Mouse (Mus musculus) embryonic facial prominence, embryonic 11.5 days (tissue): ENCODE data around the gene Vmn1r5. TPM values are rescaled to one million over a fixed set of nuclear protein-coding genes. Genes with fewer than 3 reads are reported as not detected.

ENCODE experiments used
- ATAC-seq: fragments of 200-750 bp; cut with Nextera tagmentation; replicated peaks from 2 replicates; pipeline ENCODE4 v1.8.0; 2017; ENCODE audit warnings: low read depth; ENCODE audit not compliant: insufficient number of reproducible peaks, low FRiP score, low TSS enrichment
- DNase-seq: peaks from one replicate; pipeline ENCODE4 v3.0.0-alpha.2; 2015; ENCODE audit warnings: low spot score
- H3K27ac ChIP-seq: fragments of 300-500 bp; sonication (generic); replicated peaks from 2 replicates; pipeline ENCODE4 v1.5.1; 2014; ENCODE audit warnings: mild to moderate bottlenecking, low read depth, low read length, control low read depth
- H3K27me3 ChIP-seq: fragments of 300-500 bp; sonication (generic); 2 replicates; pipeline ENCODE4 v1.6.1; 2014; ENCODE audit warnings: mild to moderate bottlenecking, low read length, moderate library complexity, mixed read lengths; ENCODE audit not compliant: control insufficient read depth, insufficient read depth
- H3K36me3 ChIP-seq: fragments of 300-500 bp; sonication (generic); replicated peaks from 2 replicates; pipeline ENCODE4 v1.6.1; 2014; ENCODE audit warnings: low read depth, mild to moderate bottlenecking, low read length, moderate library complexity, mixed read lengths; ENCODE audit not compliant: control insufficient read depth, insufficient read depth
- H3K4me1 ChIP-seq: fragments of 300-500 bp; sonication (generic); 2 replicates; pipeline ENCODE4 v1.6.1; 2014; ENCODE audit warnings: low read length, mixed read lengths; ENCODE audit not compliant: control insufficient read depth, insufficient read depth
- H3K4me2 ChIP-seq: fragments of 300-500 bp; sonication (generic); 2 replicates; pipeline ENCODE4 v1.6.1; 2014; ENCODE audit warnings: low read depth, mild to moderate bottlenecking, control low read depth, low read length, moderate library complexity
- H3K4me3 ChIP-seq: fragments of 300-500 bp; sonication (generic); 2 replicates; pipeline ENCODE4 v1.5.1; 2014; ENCODE audit warnings: low read depth, low read length, control low read depth
- H3K9ac ChIP-seq: fragments of 300-500 bp; sonication (generic); replicated peaks from 2 replicates; pipeline ENCODE4 v1.6.1; 2014; ENCODE audit warnings: mild to moderate bottlenecking, control low read depth, low read length
- H3K9me3 ChIP-seq: fragments of 300-500 bp; sonication (generic); replicated peaks from 2 replicates; pipeline ENCODE4 v1.6.1; 2016; ENCODE audit warnings: mild to moderate bottlenecking, low read length, inconsistent platforms, mixed read lengths; ENCODE audit not compliant: control insufficient read depth
- WGBS: fragments of 180-500 bp; shearing (Covaris S2); extraction: QIAGEN DNeasy Blood & Tissue Kit; methylation state at CpG from one replicate; pipeline ENCODE4 v1.1.7; 2014; 5-methylcytosine and 5-hydroxymethylcytosine counted together
- polyA plus RNA-seq: library from polyadenylated mRNA; unstranded; fragments of >200 nt; fragmentation: Nextera tagmentation; extraction: Ambion mirVana; gene quantifications from 2 replicates; pipeline ENCODE4 v1.2.1, GENCODE M21; 2014

The Vmn1r5 gene
- 0.06 TPM in 1 of 2 replicates, not detected in the other for polyA plus RNA-seq

- Histone ChIP-seq H3K27ac (no peak within 1 kb of the TSS), H3K36me3 (no peaks in the 10 kb centered on the region), H3K4me2 (no peak within 1 kb of the TSS), H3K27me3 (no peaks in the 10 kb centered on the region), H3K4me3 (no peak within 1 kb of the TSS), H3K9me3 (no peaks in the 10 kb centered on the region), H3K4me1 (no peaks in the 10 kb centered on the region), H3K9ac (no peak within 1 kb of the TSS)
- ATAC-seq (no peak), DNase-seq (no peak)
Observed at GRCm38 (mm10) chr6:56969973-56970372, at the start of gene Vmn1r5. Gene Vmn1r5, plus strand, starts transcription at chr6:56970273.

GRCm38 (mm10) chr6:56923331-56923725 is 46.7 kb upstream of the Vmn1r5 start:
- Histone ChIP-seq H3K27ac (0 out of 2 replicates have a peak overlapping the region, but pooled peaks have one; percentile 36), H3K9ac (peak overlapping the region; percentile 71), H3K9me3 (no peaks in the 10 kb centered on the region), H3K27me3 (no peaks in the 10 kb centered on the region), H3K36me3 (no peaks in the 10 kb centered on the region), H3K4me3 (peak overlapping the region; percentile 64), H3K4me2 (peak overlapping the region; percentile 42), H3K4me1 (no peaks in the 10 kb centered on the region)
- no peak for ATAC-seq
- WGBS: under 1% methylated on average over 25 of the region's 25 CpGs
- peak; percentile 58 for DNase-seq

- H3K9ac ChIP-seq: peak within 1 kb of the TSS; percentile 71
- H3K27me3 ChIP-seq: no peaks in the 10 kb centered on the region
- 4% methylated on average over 63 of the region's 64 CpGs for WGBS
- peak within 1 kb of the TSS; percentile 64 for H3K4me3 ChIP-seq
- peak within 1 kb of the TSS; percentile 36 for H3K27ac ChIP-seq
- no peaks in the 10 kb centered on the region for H3K9me3 ChIP-seq
- no peaks in the 10 kb centered on the region for H3K4me1 ChIP-seq
- DNase-seq: peak; percentile 97
- H3K36me3 ChIP-seq: no peaks in the 10 kb centered on the region
- ATAC-seq: peak; percentile 96
- H3K4me2 ChIP-seq: peak within 1 kb of the TSS; percentile 46
Observed at GRCm38 (mm10) chr6:56923726-56924707, 46.1 kb upstream of the Vmn1r5 start, which contains the start of the genes Nt5c3 and Vmn1r4. Gene Nt5c3, minus strand, starts transcription at chr6:56923932. Gene Vmn1r4, plus strand, starts transcription at chr6:56924015.

GRCm38 (mm10) chr6:56931648-56932415 is 38.2 kb upstream of the Vmn1r5 start:
- Histone ChIP-seq H3K9me3 (no peaks in the 10 kb centered on the region), H3K9ac (no peak overlapping the region), H3K4me2 (no peak overlapping the region), H3K4me1 (no peaks in the 10 kb centered on the region), H3K27ac (no peak overlapping the region), H3K27me3 (no peaks in the 10 kb centered on the region), H3K4me3 (no peak overlapping the region), H3K36me3 (no peaks in the 10 kb centered on the region)
- ATAC-seq (no peak), DNase-seq (no peak)
- WGBS: 70% methylated on average over 4 of the region's 4 CpGs

GRCm38 (mm10) chr6:56932464-56932863 is 37.6 kb upstream of the Vmn1r5 start:
- WGBS: 70% methylated on average over 2 of the region's 2 CpGs
- no peak for ATAC-seq
- no peaks in the 10 kb centered on the region for H3K36me3 ChIP-seq
- H3K9me3 ChIP-seq: no peaks in the 10 kb centered on the region
- H3K4me1 ChIP-seq: no peaks in the 10 kb centered on the region
- no peak overlapping the region for H3K4me2 ChIP-seq
- H3K4me3 ChIP-seq: no peak overlapping the region
- H3K27me3 ChIP-seq: no peaks in the 10 kb centered on the region
- H3K27ac ChIP-seq: no peak overlapping the region
- no peak for DNase-seq
- H3K9ac ChIP-seq: no peak overlapping the region

GRCm38 (mm10) chr6:56934366-56934765 is 35.7 kb upstream of the Vmn1r5 start:
- Histone ChIP-seq H3K27ac (no peak overlapping the region), H3K9me3 (no peaks in the 10 kb centered on the region), H3K36me3 (no peaks in the 10 kb centered on the region), H3K4me3 (no peak overlapping the region), H3K9ac (no peak overlapping the region), H3K27me3 (no peaks in the 10 kb centered on the region), H3K4me1 (no peaks in the 10 kb centered on the region), H3K4me2 (no peak overlapping the region)
- 77% methylated on average over 4 of the region's 4 CpGs for WGBS
- ATAC-seq (no peak), DNase-seq (no peak)

- Histone ChIP-seq H3K27me3 (no peaks in the 10 kb centered on the region), H3K4me2 (no peak overlapping the region), H3K4me3 (no peak overlapping the region), H3K36me3 (no peaks in the 10 kb centered on the region), H3K27ac (no peak overlapping the region), H3K9me3 (no peaks in the 10 kb centered on the region), H3K9ac (no peak overlapping the region), H3K4me1 (no peaks in the 10 kb centered on the region)
- no peak for ATAC-seq
- 78% methylated on average over 5 of the region's 5 CpGs for WGBS
- no peak for DNase-seq
Observed at GRCm38 (mm10) chr6:56956436-56956835, 13.6 kb upstream of the Vmn1r5 start.
